Mouse (Mus musculus): Measurements from ENCODE around the gene Arpp19. TPM values are rescaled to one million over a fixed set of nuclear protein-coding genes. Genes with fewer than 3 reads are reported as not detected.

Gene Arpp19
- total RNA-seq, 2 experiments from 2014 or later = 180 to 203 TPM

DNA sequence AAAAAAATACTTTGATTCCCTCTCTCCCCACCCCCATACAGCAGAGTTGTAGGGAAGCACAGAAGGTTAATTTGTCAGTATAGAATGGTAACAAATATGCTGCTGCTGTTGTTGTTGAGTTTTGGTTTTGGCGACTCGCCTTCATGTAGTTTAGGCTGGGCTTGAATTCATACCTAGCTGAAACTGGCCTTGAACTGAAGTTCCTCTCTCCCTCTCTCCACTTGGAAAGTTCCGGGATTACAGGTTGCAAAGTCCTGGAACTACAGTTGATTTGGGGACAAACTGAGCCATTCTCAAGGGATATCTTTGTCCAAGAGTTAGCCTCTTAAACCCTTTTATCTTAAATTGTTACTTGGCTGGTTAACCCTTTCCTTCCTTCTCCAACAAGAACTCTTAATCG, 1.5 kb upstream of the Arpp19 start:
- no peak for DNase-seq

GRCm38 (mm10) chr9:75038357-75038688, 909 bp downstream of the Arpp19 start:
- no peak for DNase-seq

- no peak for DNase-seq
These were observed 3.2 kb downstream of the Arpp19 start for GRCm38 (mm10) chr9:75040566-75040965.

GRCm38 (mm10) chr9:75041840-75042525, 4.6 kb downstream of the Arpp19 start:
- DNase-seq = no peak

DNA sequence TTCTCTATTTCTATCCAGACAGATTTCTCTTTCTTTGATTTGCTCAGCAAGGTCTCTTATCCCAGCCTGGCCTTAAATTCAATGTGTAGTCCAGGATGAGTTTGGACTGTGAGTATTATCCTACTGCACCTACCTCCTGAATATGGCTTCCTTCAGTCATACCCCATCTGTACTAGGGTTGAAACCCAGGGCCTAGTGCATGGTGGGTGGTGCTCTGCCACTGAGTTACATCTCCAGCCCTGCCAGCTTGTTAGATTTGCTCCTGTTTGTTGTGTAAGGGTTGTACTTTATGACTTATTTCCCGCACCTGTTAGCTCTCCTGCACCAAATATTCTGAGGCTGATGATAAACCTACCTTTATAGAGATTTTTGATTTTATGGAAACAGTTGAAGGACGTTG, 5.8 kb downstream of the Arpp19 start:
- no peak for DNase-seq

DNA sequence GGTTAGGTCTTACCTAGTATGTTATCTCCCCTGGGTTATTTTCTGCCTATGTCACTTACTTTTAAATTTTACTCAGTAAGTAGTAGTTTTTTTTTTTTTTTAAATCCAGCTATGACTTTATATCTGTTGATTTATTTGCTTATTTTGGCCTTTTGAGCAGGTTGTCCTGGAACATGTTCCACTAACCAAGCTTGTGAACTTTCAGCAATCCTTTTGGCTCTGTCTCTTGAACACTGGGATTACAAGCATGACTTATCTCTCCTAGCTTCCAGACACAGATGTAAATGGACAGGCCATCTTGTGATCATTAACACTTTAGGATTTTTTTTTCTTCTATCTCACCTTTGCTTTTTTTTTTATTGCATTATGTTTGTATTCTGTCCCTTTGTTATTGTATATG, 9.7 kb downstream of the Arpp19 start:
- no peak for DNase-seq

DNA sequence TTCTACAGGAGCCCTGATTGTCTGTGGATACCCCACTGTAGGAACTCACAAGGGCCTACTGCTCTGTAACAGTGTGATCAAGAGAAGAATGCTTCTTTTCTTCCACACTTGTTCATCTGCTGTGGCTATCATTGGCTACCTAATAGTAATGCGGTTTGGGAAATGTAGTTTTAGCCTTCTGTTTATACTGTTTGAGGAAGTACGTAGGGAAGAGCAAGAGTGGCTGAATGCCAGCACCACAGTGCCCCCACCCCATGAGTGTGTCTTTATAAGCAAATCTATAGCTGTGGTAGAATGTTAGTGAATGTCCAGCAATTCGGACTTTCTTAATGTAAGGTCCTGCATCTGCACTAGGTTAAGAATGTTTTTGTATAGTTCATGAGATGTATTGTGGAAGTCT, 11.7 kb downstream of the Arpp19 start:
- DNase-seq = peak; percentile 41 to 56

DNA sequence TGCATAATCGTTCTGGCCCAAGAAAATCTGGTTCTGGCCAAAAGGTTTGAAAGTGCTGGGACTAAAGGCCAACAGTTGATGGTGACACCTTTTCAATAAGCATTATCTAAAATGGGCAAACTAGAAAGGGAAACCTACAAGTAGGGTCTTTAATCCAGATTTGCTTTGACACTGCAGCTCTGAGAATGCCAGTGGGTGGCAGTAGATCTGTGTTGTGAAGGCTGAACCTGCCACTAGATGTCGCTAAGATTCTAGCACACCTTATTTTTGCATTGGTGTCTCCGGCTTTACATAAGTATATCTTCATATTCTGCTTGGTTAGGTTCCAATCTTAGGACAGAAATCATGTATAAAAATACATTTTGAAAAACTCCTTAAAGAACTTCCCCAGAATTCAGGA, 12.6 kb downstream of the Arpp19 start:
- peak; percentile 70 to 82 for DNase-seq

- DNase-seq = no peak
These were observed 14.4 kb downstream of the Arpp19 start for GRCm38 (mm10) chr9:75051841-75052240.

- no peak for DNase-seq
These were observed 17.6 kb downstream of the Arpp19 start for GRCm38 (mm10) chr9:75055046-75055445.

DNA sequence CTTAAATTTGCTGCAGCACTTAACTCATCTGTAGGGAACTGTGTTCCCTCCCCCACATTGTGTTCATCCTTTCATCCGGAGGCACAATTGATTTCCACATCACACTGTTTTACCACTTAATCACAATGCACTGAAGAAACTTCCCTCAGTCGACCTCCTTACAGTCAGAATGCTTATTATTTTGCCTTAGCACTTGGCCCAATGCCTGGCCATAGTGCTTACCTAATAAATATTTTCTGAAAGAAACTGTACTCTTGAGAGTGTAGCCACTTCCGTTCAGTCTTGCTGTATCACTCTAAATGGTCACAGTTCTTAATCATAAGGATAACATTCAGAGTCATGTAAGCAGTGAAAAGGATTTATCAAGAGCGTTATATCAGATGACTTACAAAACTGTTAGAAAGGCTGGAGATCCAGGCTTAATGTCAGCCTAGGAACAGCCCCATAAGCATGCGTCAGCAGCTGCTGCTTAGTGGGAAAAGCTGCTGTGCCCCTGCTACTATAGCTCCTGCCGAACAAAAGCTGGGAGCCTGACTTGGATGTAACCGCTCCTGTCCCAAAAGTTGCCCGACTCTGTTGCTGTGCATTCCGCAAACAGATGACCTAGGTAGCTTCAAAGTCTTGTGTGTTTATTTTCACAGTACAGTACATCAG, 27.4 kb downstream of the Arpp19 start:
- DNase-seq = no peak

GRCm38 (mm10) chr9:75070457-75071028, 33.1 kb downstream of the Arpp19 start, which contains the start of gene Myo5a:
TSS of gene Myo5a (plus strand) at chr9:75071015.
- DNase-seq = no peak

- DNase-seq = peak; percentile 81 to 87
These were observed 33.8 kb downstream of the Arpp19 start for GRCm38 (mm10) chr9:75071029-75071705.

- peak; percentile 43 to 66 for DNase-seq
These were observed 34.3 kb downstream of the Arpp19 start for GRCm38 (mm10) chr9:75071706-75072192.

- DNase-seq = no peak
These were observed 34.9 kb downstream of the Arpp19 start for GRCm38 (mm10) chr9:75072361-75072760.

DNA sequence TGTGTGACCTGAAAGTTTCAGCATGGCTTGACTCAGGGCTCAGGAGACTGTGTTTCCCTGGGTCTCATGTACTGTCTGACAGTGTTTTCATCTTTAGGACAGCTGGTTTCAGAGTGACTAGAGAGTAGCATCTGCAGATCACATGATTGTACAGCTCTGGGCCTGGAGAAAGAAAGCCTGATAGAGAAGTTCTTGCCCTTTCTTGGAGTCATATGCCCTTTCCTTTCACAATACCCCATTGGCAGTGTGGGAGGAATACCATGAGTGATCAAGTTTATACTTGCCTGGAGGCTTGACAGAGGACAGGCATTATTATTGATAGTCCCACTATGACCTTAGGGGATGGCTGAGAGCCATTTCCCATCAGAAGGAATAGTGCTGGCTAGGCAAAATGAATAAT, 39.8 kb downstream of the Arpp19 start:
- no peak for DNase-seq

DNA sequence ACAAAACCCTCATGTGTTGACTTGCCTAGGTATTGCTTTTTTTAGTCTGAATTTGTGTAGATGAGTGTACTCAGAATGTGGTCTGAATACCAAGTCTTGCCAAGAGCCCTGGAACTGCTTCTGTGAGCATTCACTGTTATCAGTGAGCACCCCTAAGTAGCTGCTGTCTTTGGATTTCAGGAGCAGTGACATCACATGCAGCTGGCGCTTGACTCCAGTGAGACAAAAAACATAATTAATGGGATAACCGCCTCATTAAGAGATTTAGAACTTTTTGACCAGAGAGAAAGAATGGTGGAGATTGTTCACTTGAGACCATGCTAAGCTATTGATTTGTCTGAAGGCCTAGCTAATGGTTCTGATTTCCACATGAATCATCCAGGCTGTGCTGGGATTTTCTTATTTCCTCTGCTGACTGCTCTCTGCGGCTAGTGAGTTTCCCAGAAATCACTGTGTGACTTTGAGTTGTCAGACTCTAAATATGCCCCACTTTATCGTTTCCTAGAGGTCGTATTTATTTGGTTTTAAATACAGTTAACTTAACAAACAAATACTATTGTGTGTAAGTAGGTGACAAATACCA, 47.9 kb downstream of the Arpp19 start:
- DNase-seq = no peak

GRCm38 (mm10) chr9:75087823-75088222, 50.4 kb downstream of the Arpp19 start:
- peak in 1 of 2 experiments; percentile 34 for DNase-seq

- no peak for DNase-seq
These were observed 51.9 kb downstream of the Arpp19 start for GRCm38 (mm10) chr9:75089285-75089684.

DNA sequence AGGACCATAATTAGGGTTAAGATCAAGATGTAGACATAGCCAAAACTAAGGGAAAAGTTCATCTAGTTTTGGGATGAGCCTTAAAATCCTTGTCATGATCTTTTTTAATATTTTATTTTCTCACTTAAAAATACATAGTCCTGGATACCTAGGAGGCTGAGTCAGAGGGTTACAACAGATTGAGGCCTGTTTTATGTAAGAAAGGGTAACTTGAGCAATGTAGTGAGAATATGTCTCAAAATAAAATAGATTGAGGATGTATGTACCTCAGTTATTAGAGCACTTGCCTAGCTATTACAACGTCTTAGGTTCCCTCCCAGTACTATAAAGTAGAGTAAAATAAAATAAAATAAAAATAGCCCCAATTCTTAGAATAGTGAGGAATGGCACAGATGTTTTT, 54.7 kb downstream of the Arpp19 start:
- DNase-seq = no peak

- peak in 1 of 2 experiments; percentile 42 for DNase-seq
These were observed 57.3 kb downstream of the Arpp19 start for GRCm38 (mm10) chr9:75094762-75095161.

DNA sequence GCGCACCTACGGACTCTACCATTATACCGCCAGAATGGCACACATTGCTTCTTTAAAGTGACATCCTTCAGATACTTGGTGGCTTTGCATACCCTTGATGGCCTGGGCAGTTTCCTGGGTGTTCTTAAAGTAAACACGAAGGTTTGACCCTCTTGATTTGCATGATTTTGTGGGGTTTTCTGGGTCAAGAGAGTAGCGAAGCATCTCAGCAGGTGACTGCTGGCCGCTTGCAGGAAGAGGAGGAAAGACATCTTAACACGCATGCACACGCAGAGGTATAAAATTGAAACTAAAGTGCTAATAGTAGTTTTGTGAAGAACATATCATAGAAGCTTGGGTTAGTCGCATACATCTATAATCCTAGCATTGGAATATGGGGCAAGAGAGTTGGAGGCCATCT, 61.5 kb downstream of the Arpp19 start:
- DNase-seq = no peak

Measured in heart, adult 18-20 months (tissue).